Mouse (Mus musculus) embryonic fibroblast, embryonic 13.5 days (primary cell): ENCODE data around the gene Mcoln3.

Experiments used
- CTCF ChIP-seq: IDR thresholded peaks from 2 replicates; pipeline ENCODE4 v1.5.1; 2011; ENCODE audit warnings: mild to moderate bottlenecking, control low read depth, low read length, moderate library complexity, borderline replicate concordance; ENCODE audit not compliant: insufficient read depth
- POLR2A ChIP-seq: IDR thresholded peaks from 2 replicates; pipeline ENCODE4 v1.6.1; 2011; ENCODE audit warnings: low read depth, mild to moderate bottlenecking, control low read depth, low read length, moderate library complexity

DNA sequence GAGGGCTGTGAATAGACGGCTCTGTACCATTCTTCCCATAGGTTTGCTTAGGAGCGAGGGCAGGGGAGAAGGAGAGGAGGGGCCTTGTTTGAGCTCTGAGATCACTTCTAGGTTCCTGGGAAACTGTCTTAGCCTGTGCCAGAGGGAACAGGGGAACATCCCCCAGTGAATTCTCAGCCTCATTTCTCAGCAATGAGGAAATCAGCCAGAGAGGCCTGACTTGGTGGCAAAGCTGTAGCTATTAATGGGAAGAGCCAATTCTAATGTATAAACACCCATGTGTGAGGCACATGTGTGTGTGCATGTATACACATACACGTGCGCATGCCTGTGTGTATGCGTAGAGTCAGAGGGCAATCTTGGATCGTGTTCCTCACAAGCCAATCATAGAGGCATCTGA lies 6.3 kb upstream of the Mcoln3 start:
- no peak for TF ChIP-seq CTCF
- TF ChIP-seq POLR2A, result no peak
